Mouse (Mus musculus) adrenal gland, adult 10 weeks (tissue): ENCODE data around the gene Carmil1. TPM values are rescaled to one million over a fixed set of nuclear protein-coding genes. Genes with fewer than 3 reads are reported as not detected.

Experiments
- polyA plus RNA-seq: library from polyadenylated mRNA; stranded (reverse); fragments of 350-450 nt; fragmentation: Illumina TruSeq; extraction: RNeasy Lipid Tissue Mini Kit (QIAGEN cat#74804); gene quantifications from one replicate; pipeline ENCODE4 v1.2.3, GENCODE M21; 2014; ENCODE audit warnings: low read depth, low replicate concordance

The Carmil1 gene
- 93.7 TPM for polyA plus RNA-seq

DNA sequence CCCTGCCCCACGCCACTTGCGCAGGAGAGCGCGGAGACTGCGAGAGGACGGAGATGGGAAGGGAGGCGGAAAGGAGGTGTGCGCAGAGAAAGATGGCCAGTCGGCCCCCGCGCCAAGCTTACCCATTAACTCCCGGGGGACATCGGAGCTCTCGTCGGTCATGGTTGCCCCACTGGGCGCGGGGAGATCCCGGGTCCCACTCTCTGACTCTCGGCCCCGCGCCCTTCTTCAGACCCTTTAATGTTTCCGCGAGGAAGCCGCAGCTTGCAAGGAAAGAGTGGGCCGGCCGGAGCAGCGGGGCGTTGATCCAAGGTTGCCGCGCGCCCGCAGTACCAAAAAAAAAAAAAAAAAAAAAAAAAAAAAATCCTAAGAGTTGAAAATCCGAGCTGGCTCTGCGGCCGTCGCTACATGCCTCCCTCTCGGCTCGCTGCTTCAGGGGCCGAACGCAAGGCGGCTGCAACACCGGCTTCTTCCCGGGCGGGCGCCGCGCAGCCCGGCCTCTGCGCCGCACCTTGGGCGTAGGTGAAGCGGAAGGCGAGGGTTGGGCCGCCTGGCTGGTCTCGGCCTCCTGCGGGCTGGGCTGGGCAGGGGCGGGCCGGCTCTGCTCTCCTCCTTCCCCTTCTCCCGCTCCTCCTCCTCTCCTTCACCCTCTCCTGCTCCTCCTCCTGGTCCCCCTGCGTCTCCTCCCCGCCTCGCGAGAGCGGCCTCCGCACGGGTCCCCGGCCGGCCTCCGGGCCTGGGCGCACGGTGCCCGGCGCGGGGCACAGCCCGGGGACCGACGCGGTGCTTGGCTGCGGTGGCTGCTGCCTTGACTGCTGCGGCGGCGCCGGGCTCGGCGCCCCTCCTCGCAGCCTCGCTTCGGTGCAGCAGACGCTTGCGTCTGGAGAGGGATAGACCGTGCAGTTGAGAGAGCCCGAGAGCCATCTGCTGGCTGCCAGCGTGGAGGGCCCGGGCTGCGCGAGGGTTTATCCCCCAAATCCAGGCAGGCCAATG lies at the start of gene Carmil1:
Gene Carmil1 (minus strand): TSS at position 357 of the 993 bp plus-strand sequence.

DNA sequence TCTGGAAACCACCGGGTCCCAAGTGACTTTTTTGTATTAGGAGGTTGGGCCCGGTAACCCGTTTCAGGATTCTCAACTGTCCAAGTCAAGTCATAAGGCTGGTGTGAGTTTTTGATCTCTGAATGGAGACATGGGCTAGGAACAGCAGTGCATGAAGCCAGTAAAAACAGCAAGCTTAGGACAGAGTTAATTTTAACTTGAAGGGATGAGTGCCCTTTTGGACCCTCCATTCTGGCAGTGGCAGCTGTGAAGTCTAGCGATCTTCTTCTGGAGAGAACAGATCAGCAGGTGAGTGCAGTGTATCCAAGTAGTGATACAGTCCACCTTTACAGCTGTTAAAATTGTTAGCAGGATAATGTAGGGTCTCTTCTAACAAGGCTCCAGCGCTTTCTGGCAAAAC lies 46.6 kb upstream of the Carmil1 start, which contains the start of gene Cmah:
Gene Cmah (plus strand): TSS at position 204 of the 400 bp plus-strand sequence.

DNA sequence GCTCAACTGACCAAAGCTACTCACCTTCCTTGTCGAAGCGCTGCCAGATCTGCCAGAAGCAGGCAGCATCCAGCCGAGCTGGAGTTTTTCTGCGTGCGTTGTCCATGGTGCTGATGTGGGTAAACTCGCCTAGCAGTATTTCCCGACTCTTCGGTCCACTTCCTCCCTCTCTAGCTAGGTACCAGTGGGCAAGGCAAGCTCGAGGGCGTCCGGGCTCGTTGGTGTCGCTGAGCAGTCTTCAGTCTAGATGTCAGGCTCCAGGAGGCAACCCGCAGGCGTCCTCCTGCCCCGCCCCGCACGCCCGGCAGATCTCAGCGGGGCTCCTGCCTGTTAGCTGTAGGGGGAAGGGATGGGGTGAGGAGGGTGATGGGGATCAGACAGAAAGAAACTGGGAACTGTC lies 289.7 kb downstream of the Carmil1 start, which contains the start of gene Scgn:
Gene Scgn (minus strand): TSS at position 287 of the 400 bp plus-strand sequence.

Other genes with a start within 250 kb of the Carmil1 start
- gene Cmah, start 46.6 kb upstream of the Carmil1 start, polyA plus RNA-seq, result 0.82 TPM